ENCODE assay signal across 11 mouse cellular contexts in genomic region chr9:104676665-104677064, GRCm38 (mm10).
DNase-seq lines count a peak whose midpoint lies in the region; ATAC-seq and TF ChIP-seq lines count a peak whose summit lies in the region.
"Had no signal": no experiment of that assay in that cellular context is flagged by ENCODE, and none has a peak within 500 bp of the region (broad histone marks: within the 10 kb centered on the region; RNA-seq: fewer than 3 reads in every experiment).

No protein-coding gene starts in this region.

- no peaks in the 10 kb centered on the region for H3K36me3 ChIP-seq in kidney, adult 2 months (ENCODE audit: control insufficient read depth, insufficient read depth, low read length)
- no peaks in the 10 kb centered on the region for H3K36me3 ChIP-seq in kidney, embryonic 16.5 days (ENCODE audit: insufficient read depth, low read length)
- no peaks in the 10 kb centered on the region for H3K36me3 ChIP-seq in midbrain, embryonic 10.5 days
- H3K36me3 ChIP-seq in midbrain, embryonic 16.5 days (ENCODE audit: control insufficient read depth, insufficient read depth, low read length): no peaks in the 10 kb centered on the region
- H3K36me3 ChIP-seq: heart, embryonic 13.5 days; intestine, embryonic 15.5 days; neural tube, embryonic 15.5 days had no signal

- H3K27me3 ChIP-seq in kidney, adult 2 months (replicated peaks; ENCODE audit: control insufficient read depth, insufficient read depth, low read length): no peaks in the 10 kb centered on the region
- no peaks in the 10 kb centered on the region for H3K27me3 ChIP-seq in kidney, embryonic 16.5 days (ENCODE audit: insufficient read depth, low read length)
- H3K27me3 ChIP-seq in midbrain, embryonic 10.5 days (ENCODE audit: low read depth, poor library complexity, severe bottlenecking): no peaks in the 10 kb centered on the region
- no peaks in the 10 kb centered on the region for H3K27me3 ChIP-seq in midbrain, embryonic 16.5 days (ENCODE audit: control insufficient read depth, insufficient read depth, low read depth, low read length)
- H3K27me3 ChIP-seq: heart, embryonic 13.5 days; intestine, embryonic 15.5 days; neural tube, embryonic 15.5 days had no signal

- TF ChIP-seq CTCF in kidney, adult 2 months (conservative IDR thresholded peaks at IDR 0.05; ENCODE audit: insufficient read depth, insufficient read length, low read depth, low read length): peak; percentile 37
- peak; percentile 53; the same call in 1 of the 2 replicates for TF ChIP-seq CTCF in cortical plate, adult 2 months (IDR thresholded peaks at IDR 0.05; ENCODE audit: extremely low read depth, insufficient read depth, low read length)

- H3K4me2 ChIP-seq in kidney, embryonic 16.5 days (replicated peaks; ENCODE audit: low read depth, low read length): no peak overlapping the region
- no peak overlapping the region for H3K4me2 ChIP-seq in midbrain, embryonic 16.5 days (ENCODE audit: low read length)
- H3K4me2 ChIP-seq: heart, embryonic 13.5 days; intestine, embryonic 15.5 days; neural tube, embryonic 15.5 days had no signal

- 37% methylated on average over 1 of the region's 1 CpGs for WGBS in kidney, adult 2 months
- 58% methylated on average over 1 of the region's 1 CpGs for WGBS in kidney, embryonic 16.5 days
- 47% methylated on average over 1 of the region's 1 CpGs for WGBS in midbrain, embryonic 10.5 days
- WGBS in midbrain, embryonic 16.5 days: 43% methylated on average over 1 of the region's 1 CpGs

- no peak for ATAC-seq in kidney, embryonic 16.5 days (ENCODE audit: low FRiP score, low TSS enrichment)
- no peak for ATAC-seq in midbrain, embryonic 16.5 days
- ATAC-seq: intestine, embryonic 15.5 days had no signal

- H3K27ac ChIP-seq in kidney, adult 2 months (ENCODE audit: insufficient read depth, low read depth, low read length): no peak overlapping the region
- no peak overlapping the region for H3K27ac ChIP-seq in kidney, embryonic 16.5 days (ENCODE audit: low read length)
- H3K27ac ChIP-seq in midbrain, embryonic 10.5 days (replicated peaks): no peak overlapping the region
- no peak overlapping the region for H3K27ac ChIP-seq in midbrain, embryonic 16.5 days (ENCODE audit: low read length)
- no peak overlapping the region for H3K27ac ChIP-seq in cortical plate, adult 2 months (ENCODE audit: insufficient read depth, low read length)
- H3K27ac ChIP-seq: heart, embryonic 13.5 days; intestine, embryonic 15.5 days; neural tube, embryonic 15.5 days had no signal

- no peak for DNase-seq in kidney, adult 2 months
- peak; percentile 12 for DNase-seq in midbrain, embryonic 10.5 days (ENCODE audit: low spot score)
- no peak for DNase-seq in right cerebral cortex, adult 2 months (ENCODE audit: low spot score in 2 of 2)
- DNase-seq in heart, adult 9 months (ENCODE audit: low spot score in 2 of 2): no peak
- DNase-seq: thymus, postnatal 14 days had no signal

- H3K4me1 ChIP-seq in kidney, adult 2 months (ENCODE audit: control insufficient read depth, insufficient read depth, low read length): no peaks in the 10 kb centered on the region
- H3K4me1 ChIP-seq in kidney, embryonic 16.5 days (ENCODE audit: insufficient read depth, low read length): no peaks in the 10 kb centered on the region
- H3K4me1 ChIP-seq in midbrain, embryonic 10.5 days: no peaks in the 10 kb centered on the region
- H3K4me1 ChIP-seq in midbrain, embryonic 16.5 days (ENCODE audit: control insufficient read depth, insufficient read depth, low read length): no peaks in the 10 kb centered on the region
- no peaks in the 10 kb centered on the region for H3K4me1 ChIP-seq in cortical plate, adult 2 months (ENCODE audit: control insufficient read depth, insufficient read depth, low read length)
- H3K4me1 ChIP-seq: heart, embryonic 13.5 days; intestine, embryonic 15.5 days; neural tube, embryonic 15.5 days had no signal

- TF ChIP-seq POLR2A in kidney, adult 2 months (IDR thresholded peaks at IDR 0.05; ENCODE audit: low read depth, low read length): no peak
- TF ChIP-seq POLR2A in cortical plate, adult 2 months (IDR thresholded peaks at IDR 0.05; ENCODE audit: extremely low read depth, insufficient read depth, low read length): no peak

- H3K4me3 ChIP-seq in kidney, adult 2 months (ENCODE audit: insufficient read depth, low read depth, low read length): no peak overlapping the region
- no peak overlapping the region for H3K4me3 ChIP-seq in kidney, embryonic 16.5 days (ENCODE audit: low read length)
- no peak overlapping the region for H3K4me3 ChIP-seq in midbrain, embryonic 10.5 days
- no peak overlapping the region for H3K4me3 ChIP-seq in midbrain, embryonic 16.5 days (ENCODE audit: low read depth, low read length)
- H3K4me3 ChIP-seq in cortical plate, adult 2 months (ENCODE audit: insufficient read depth, low read length): no peak overlapping the region
- H3K4me3 ChIP-seq: heart, embryonic 13.5 days; intestine, embryonic 15.5 days; neural tube, embryonic 15.5 days had no signal

- no peak overlapping the region for H3K9ac ChIP-seq in kidney, embryonic 16.5 days (replicated peaks; ENCODE audit: low read length)
- H3K9ac ChIP-seq in midbrain, embryonic 16.5 days (ENCODE audit: low read depth, low read length): no peak overlapping the region
- H3K9ac ChIP-seq: heart, embryonic 13.5 days; intestine, embryonic 15.5 days; neural tube, embryonic 15.5 days had no signal

- no peaks in the 10 kb centered on the region for H3K9me3 ChIP-seq in kidney, embryonic 16.5 days (ENCODE audit: low read length)
- no peaks in the 10 kb centered on the region for H3K9me3 ChIP-seq in midbrain, embryonic 10.5 days (replicated peaks)
- H3K9me3 ChIP-seq in midbrain, embryonic 16.5 days (replicated peaks; ENCODE audit: control insufficient read depth, low read length, poor library complexity, severe bottlenecking): no peaks in the 10 kb centered on the region
- H3K9me3 ChIP-seq: heart, embryonic 13.5 days; intestine, embryonic 15.5 days; neural tube, embryonic 15.5 days had no signal
